Mouse (Mus musculus) lung, embryonic 16.5 days (tissue): ENCODE measurements around the gene Dvl3. TPM values are rescaled to one million over a fixed set of nuclear protein-coding genes. Genes with fewer than 3 reads are reported as not detected.
"Not testable (repeated sequence)": the region's sequence is repeated elsewhere in the genome, so short reads cannot be mapped to it uniquely, and the experiment has no call there.

ENCODE experiments used
- ATAC-seq: fragments of 200-750 bp; cut with Nextera tagmentation; 2 replicates; pipeline ENCODE4 v1.8.0; 2017; ENCODE audit warnings: low read depth, mild to moderate bottlenecking, moderate library complexity
- H3K27ac ChIP-seq: fragments of 300-500 bp; sonication (generic); 2 replicates; pipeline ENCODE4 v1.5.1; 2014; ENCODE audit warnings: mild to moderate bottlenecking, control low read depth, low read length
- H3K27me3 ChIP-seq: fragments of 300-500 bp; sonication (generic); 2 replicates; pipeline ENCODE4 v1.6.1; 2014; ENCODE audit warnings: low read depth, low read length, mixed read lengths; ENCODE audit not compliant: control insufficient read depth, insufficient read depth
- H3K36me3 ChIP-seq: fragments of 300-500 bp; sonication (generic); 2 replicates; pipeline ENCODE4 v1.6.1; 2014; ENCODE audit warnings: low read length; ENCODE audit not compliant: control insufficient read depth, insufficient read depth
- H3K4me1 ChIP-seq: fragments of 300-500 bp; sonication (generic); replicated peaks from 2 replicates; pipeline ENCODE4 v1.6.1; 2014; ENCODE audit warnings: low read length, mixed read lengths; ENCODE audit not compliant: control insufficient read depth, insufficient read depth
- H3K4me2 ChIP-seq: fragments of 300-500 bp; sonication (generic); 2 replicates; pipeline ENCODE4 v1.6.1; 2014; ENCODE audit warnings: low read depth, low read length, control low read depth
- H3K4me3 ChIP-seq: fragments of 300-500 bp; sonication (generic); 2 replicates; pipeline ENCODE4 v1.5.1; 2014; ENCODE audit warnings: mild to moderate bottlenecking, low read length, control low read depth
- H3K9ac ChIP-seq: fragments of 300-500 bp; sonication (generic); 2 replicates; pipeline ENCODE4 v1.6.1; 2014; ENCODE audit warnings: low read length, control low read depth
- H3K9me3 ChIP-seq: fragments of 300-500 bp; sonication (generic); 2 replicates; pipeline ENCODE4 v1.6.1; 2016; ENCODE audit warnings: low read length; ENCODE audit not compliant: control insufficient read depth
- WGBS: fragments of 180-500 bp; shearing (Covaris S2); extraction: QIAGEN DNeasy Blood & Tissue Kit; methylation state at CpG from one replicate; pipeline ENCODE4 v1.1.7; 2014; 5-methylcytosine and 5-hydroxymethylcytosine counted together
- polyA plus RNA-seq: library from polyadenylated mRNA; unstranded; fragments of >200 nt; fragmentation: Nextera tagmentation; extraction: Ambion mirVana; gene quantifications from 2 replicates; pipeline ENCODE4 v1.2.1, GENCODE M21; 2015

Dvl3 gene
- polyA plus RNA-seq, 1 experiment from 2014 or later, result 19.9 TPM

DNA sequence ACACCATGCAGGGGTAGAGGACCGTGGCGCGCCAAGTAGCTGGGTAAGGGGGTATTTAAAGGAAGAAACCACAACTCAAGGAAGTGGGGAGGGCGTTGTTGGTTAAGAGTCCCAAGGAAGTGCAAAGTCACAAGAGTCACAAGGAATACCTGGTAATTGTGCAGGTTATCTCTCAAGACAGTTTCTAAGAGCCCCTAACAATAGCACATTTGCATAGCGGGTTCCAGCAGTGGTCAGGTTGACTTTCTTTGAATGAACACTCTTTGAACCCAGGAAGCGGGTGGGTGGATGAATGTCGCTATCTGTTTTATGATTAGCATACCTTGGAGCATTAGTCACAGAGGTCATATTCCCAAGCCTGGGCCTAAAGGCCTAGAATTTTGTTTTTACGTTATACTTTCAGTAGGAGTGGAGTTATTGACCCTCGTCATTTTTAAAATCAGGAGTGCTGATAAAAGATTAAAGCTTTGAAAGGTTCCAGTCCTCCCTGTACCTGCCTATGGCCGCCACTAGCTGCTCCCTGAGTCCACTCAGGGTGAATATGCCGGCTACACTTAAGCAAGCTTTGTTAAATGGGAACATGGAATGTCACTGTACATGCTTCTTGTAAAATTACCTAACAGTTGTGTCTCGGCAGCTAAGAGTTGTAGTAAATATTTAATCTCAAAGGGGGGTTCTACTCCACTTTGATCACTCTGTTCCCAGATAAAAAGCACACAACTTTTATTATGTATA is 37.6 kb upstream of the Dvl3 start:
- H3K4me2 ChIP-seq, H3K36me3 ChIP-seq, H3K27me3 ChIP-seq, H3K9ac ChIP-seq, H3K27ac ChIP-seq, H3K4me3 ChIP-seq, ATAC-seq, H3K9me3 ChIP-seq, H3K4me1 ChIP-seq: not testable (repeated sequence)
- 79% methylated on average over 12 of the region's 12 CpGs for WGBS

DNA sequence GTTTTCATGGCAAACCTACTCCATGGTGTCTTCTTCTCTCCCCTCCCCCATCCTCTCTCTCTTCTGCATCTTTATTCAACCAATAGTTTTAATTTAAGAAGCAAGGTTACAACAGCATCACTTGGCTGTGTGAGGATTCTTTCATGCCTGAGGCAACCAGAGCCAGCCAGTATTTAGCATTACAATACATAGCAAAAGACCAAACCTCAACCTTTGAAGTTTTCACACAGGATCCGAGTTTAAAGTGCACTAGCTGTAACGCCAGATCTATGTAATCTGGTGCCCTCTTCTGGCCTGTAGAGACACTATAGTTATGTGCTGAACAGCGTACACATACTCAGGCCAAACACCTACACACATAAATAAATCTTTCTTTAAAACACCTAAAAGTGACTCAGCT is 36.7 kb upstream of the Dvl3 start:
- Histone ChIP-seq H3K27ac (no peak overlapping the region), H3K27me3 (no peaks in the 10 kb centered on the region), H3K4me3 (no peak overlapping the region), H3K9me3 (no peaks in the 10 kb centered on the region), H3K4me1 (no peaks in the 10 kb centered on the region), H3K4me2 (no peak overlapping the region), H3K36me3 (no peaks in the 10 kb centered on the region), H3K9ac (no peak overlapping the region)
- ATAC-seq, result no peak
- WGBS, result 33% methylated on average over 3 of the region's 3 CpGs

DNA sequence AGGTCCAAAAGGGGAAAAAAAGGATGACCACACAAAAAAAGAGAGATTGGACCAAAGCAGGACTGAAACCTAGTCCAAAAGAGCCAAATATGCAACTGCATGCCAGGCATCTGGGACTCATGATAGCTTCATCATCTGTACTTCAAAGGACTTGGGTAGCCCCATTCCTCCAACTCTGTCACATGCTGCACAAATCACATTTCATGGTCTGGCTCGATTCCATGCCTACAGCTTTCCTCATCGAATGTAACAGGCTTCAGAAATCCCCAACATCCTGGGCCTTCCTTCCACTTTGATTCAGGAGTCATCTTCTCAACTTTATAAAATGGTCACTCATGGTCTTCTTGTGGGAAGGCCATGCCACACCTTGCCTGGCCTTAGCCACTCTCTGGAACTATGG is 35.0 kb upstream of the Dvl3 start:
- no peak for ATAC-seq
- H3K9ac ChIP-seq, result no peak overlapping the region
- no peaks in the 10 kb centered on the region for H3K36me3 ChIP-seq
- no peak overlapping the region for H3K4me3 ChIP-seq
- no peak overlapping the region for H3K27ac ChIP-seq
- H3K27me3 ChIP-seq, result no peaks in the 10 kb centered on the region
- no peaks in the 10 kb centered on the region for H3K4me1 ChIP-seq
- H3K4me2 ChIP-seq, result no peak overlapping the region
- no peaks in the 10 kb centered on the region for H3K9me3 ChIP-seq
- WGBS, result 67% methylated on average over 2 of the region's 2 CpGs

DNA sequence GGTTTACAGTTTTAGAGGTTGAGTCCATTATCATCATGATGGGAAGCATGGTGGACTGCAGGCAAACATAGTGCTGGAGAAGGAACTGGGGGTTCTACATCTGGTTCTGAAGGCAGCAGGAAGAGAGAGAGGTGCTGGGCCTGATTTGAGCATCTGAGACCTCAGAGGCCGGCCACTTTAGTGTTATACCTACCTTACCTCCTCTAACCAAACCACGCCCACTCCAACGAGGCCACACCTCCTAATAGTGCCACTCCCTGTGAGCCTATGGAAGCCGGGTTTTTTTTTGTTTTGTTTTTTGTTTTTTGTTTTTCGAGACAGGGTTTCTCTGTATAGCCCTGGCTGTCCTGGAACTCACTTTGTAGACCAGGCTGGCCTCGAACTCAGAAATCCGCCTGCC is 33.1 kb upstream of the Dvl3 start:
- H3K27me3 ChIP-seq, ATAC-seq, H3K36me3 ChIP-seq, H3K4me1 ChIP-seq, H3K27ac ChIP-seq, H3K9ac ChIP-seq, H3K9me3 ChIP-seq, H3K4me2 ChIP-seq, H3K4me3 ChIP-seq: not testable (repeated sequence)
- 87% methylated on average over 6 of the region's 7 CpGs for WGBS

DNA sequence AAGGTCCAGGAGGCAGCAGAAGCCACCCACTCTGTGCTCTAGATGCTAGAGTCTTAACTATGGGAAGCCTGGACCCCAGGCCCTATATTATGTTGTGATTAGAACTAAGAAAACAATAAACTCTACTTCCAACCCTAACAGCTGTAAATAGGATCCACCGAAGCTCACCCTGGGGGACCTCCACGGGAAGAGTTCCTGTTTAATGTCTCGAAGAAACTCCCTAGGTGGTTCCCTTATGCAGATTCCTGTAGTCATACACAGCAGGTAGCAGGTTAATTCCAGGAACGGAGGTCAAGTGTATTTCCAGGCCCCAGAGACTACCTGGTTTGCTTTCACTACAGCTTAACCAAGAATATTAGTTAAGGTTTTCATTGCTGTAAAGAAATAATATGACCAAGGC is 31.7 kb upstream of the Dvl3 start:
- no peak overlapping the region for H3K4me2 ChIP-seq
- no peaks in the 10 kb centered on the region for H3K9me3 ChIP-seq
- no peaks in the 10 kb centered on the region for H3K4me1 ChIP-seq
- WGBS, result 43% methylated on average over 4 of the region's 4 CpGs
- H3K27ac ChIP-seq, result no peak overlapping the region
- H3K36me3 ChIP-seq, result no peaks in the 10 kb centered on the region
- ATAC-seq, result no peak
- no peaks in the 10 kb centered on the region for H3K27me3 ChIP-seq
- H3K4me3 ChIP-seq, result no peak overlapping the region
- no peak overlapping the region for H3K9ac ChIP-seq

DNA sequence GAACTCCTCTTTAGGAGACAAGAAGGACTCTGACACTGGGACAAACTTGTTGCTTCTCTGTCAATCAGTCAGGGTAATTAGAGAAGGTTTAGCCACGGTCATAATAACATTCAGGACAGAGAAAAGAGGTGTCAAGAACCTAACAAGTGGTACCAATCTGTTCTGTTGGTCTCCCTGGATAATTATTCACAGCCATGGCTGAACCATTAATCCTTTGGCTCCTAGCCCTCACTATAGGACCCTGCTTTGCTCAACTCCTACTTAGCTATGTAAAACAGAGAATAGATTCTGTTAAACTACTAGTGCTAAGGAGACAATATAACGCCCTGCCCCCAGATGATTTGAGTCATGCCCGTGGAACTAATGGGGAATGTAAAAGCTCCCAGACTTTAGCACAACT is 30.7 kb upstream of the Dvl3 start:
- no peaks in the 10 kb centered on the region for H3K4me1 ChIP-seq
- 65% methylated on average over 3 of the region's 3 CpGs for WGBS
- no peak overlapping the region for H3K27ac ChIP-seq
- H3K4me2 ChIP-seq, result no peak overlapping the region
- no peaks in the 10 kb centered on the region for H3K9me3 ChIP-seq
- H3K9ac ChIP-seq, result no peak overlapping the region
- no peaks in the 10 kb centered on the region for H3K27me3 ChIP-seq
- H3K36me3 ChIP-seq, result no peaks in the 10 kb centered on the region
- ATAC-seq, result no peak
- H3K4me3 ChIP-seq, result no peak overlapping the region

DNA sequence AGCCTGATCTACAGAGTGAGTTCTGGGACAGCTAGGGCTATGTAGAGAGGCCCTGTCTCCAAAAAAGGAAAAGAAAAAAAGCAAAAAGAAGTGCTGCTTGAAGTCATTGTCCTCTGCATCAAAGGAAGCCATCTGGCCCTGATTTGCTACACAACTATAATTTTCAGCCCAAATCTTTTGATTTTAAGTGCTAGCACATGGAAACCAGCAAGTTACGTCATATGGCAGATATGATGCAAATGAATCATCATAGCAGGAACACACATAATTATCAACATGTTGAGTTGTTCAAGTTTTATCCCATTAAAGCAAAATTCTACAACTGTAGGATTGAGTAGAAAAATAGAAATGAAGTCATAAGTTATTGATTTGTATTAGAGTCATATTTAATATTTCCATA is 28.6 kb upstream of the Dvl3 start:
- 76% methylated on average over 1 of the region's 1 CpGs for WGBS
- no peaks in the 10 kb centered on the region for H3K36me3 ChIP-seq

DNA sequence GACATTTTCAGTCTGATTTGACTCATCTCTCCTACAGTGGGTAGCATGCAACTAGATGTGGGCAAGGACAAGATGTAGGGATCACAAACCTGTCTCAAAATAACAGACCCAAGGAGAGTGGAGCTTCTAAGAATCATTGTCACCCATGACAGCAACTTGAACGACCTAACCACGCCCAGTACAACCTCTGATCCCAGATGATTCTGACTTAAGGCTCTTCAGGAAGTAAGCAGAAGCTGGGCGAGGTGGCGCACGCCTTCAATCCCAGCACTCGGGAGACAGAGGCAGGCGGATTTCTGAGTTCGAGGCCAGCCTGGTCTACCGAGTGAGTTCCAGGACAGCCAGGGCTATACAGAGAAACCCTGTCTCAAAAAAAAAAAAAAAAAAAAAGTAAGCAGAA is 28.0 kb upstream of the Dvl3 start:
- H3K9ac ChIP-seq, H3K27ac ChIP-seq, H3K4me1 ChIP-seq, H3K27me3 ChIP-seq, H3K9me3 ChIP-seq, H3K4me3 ChIP-seq, ATAC-seq, H3K4me2 ChIP-seq, H3K36me3 ChIP-seq: not testable (repeated sequence)
- WGBS, result 85% methylated on average over 9 of the region's 9 CpGs

More for the DNA sequence above, 28.6 kb upstream of the Dvl3 start:
- H3K4me1 ChIP-seq, result no peaks in the 10 kb centered on the region
- H3K27ac ChIP-seq, result no peak overlapping the region
- no peak for ATAC-seq
- H3K9ac ChIP-seq, result no peak overlapping the region
- H3K4me2 ChIP-seq, result no peak overlapping the region
- H3K27me3 ChIP-seq, result no peaks in the 10 kb centered on the region
- no peak overlapping the region for H3K4me3 ChIP-seq
- H3K9me3 ChIP-seq, result no peaks in the 10 kb centered on the region

DNA sequence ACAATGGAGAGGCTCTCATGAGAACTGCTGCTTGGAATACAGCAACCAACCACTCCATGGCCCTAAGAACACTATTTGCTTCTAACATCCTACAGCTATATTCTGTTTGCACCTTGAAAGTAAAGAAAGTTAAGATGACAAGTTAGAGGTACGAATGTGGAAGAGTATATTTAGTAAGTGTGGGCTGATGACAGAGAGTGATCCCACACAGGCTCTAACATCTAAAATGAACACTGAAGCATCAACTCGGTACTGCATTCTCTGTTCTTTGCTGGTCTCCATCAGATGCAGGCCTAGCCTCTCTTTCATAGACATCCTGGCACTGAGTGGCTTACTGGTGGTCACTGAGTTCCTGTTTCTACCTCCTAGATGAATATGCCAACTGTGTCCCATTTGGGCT is 27.5 kb upstream of the Dvl3 start:
- Histone ChIP-seq H3K4me3 (no peak overlapping the region), H3K9ac (no peak overlapping the region), H3K27ac (no peak overlapping the region), H3K9me3 (no peaks in the 10 kb centered on the region), H3K4me2 (no peak overlapping the region), H3K4me1 (no peaks in the 10 kb centered on the region), H3K36me3 (no peaks in the 10 kb centered on the region), H3K27me3 (no peaks in the 10 kb centered on the region)
- ATAC-seq, result no peak
- 69% methylated on average over 2 of the region's 2 CpGs for WGBS

GRCm38 (mm10) chr16:20490581-20490980 is 26.2 kb upstream of the Dvl3 start:
- 46% methylated on average over 2 of the region's 2 CpGs for WGBS
- Histone ChIP-seq H3K9me3 (no peaks in the 10 kb centered on the region), H3K4me2 (no peak overlapping the region), H3K4me3 (no peak overlapping the region), H3K4me1 (no peaks in the 10 kb centered on the region), H3K27ac (no peak overlapping the region), H3K36me3 (no peaks in the 10 kb centered on the region), H3K9ac (no peak overlapping the region), H3K27me3 (no peaks in the 10 kb centered on the region)
- ATAC-seq, result no peak
